Mouse (Mus musculus): ENCODE data around the gene Trim65.
"Not testable (repeated sequence)": the region's sequence is repeated elsewhere in the genome, so short reads cannot be mapped to it uniquely, and the experiment has no call there.

The Trim65 gene

DNA sequence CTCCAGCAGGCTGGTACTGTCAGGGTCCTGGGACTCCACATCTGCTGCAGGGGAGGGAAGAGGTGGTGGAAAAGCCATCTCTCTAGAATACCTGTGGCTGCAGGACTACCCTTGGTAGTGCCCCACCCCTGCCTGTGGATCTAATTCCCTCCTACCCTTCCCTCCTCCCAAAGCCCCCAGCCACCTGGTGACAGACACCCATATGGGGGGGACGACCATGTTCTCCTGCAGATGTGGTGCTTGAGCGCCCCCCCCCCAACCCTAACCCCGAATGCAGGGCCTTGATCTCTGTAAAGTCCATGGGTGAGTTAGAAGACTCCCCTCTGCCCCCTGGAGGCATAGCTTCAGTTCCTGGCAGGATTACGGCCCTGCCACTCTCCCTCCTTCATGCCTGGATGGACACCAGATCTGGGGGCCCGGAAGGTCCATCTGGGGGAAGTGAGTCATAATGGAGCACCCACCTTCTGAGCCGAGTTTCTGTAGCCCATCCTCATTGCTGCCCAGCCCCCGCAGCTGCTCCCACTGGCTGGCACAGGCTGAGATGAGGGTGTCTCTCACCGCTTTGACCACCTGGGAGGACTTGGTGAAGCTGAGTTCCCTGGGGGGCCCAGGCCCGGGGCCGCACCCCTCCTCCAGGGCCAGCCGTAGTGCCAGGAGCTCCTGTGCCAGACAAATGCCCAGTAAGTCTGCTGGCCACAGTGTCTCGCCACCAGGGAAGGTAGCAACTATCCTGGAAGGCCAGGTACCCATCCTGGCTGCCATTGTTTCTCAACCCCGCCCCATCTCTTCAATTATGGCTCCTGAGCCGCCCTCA, 23.8 kb downstream of the Trim65 start:
- peak; percentile 55 for DNase-seq

DNA sequence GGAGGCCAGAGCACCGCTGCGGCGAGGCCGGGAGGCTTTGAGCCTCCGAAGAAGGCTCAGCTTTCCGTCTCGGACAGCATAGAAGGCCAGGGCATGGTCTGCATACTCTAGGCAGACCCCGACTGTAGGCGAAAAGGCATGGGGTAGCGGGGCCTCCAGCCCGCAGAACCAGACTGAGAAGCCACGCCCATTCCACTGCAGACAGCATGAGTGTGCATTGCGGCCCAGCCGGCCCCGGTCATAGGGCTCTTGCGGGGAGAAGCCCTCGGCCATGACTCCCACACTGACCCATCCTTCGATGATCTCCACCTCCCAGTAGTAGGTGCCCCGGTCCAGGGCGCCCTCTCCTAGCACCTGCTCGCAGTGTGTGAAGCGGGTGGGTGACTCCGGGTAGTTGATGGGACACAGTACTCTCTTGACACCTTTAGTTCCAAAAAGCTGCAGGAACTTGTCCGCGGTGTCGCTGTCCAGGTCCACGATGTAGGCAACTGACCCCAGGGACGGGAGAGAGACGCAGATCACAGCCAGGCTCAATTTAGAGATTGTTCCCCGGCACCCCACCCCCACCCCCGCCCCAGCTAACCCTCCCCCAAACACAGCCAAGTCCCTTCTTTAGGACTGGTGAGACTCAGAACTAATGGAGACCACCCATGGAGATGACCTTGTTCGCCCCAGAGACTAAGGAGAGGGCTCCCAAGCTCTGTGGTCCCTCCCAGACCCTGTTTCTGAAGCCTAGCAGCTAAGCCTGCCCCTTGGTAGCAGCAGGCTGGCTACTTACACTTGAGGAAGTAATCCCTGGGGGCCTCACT, 24.6 kb downstream of the Trim65 start:
- no peak for DNase-seq

DNA sequence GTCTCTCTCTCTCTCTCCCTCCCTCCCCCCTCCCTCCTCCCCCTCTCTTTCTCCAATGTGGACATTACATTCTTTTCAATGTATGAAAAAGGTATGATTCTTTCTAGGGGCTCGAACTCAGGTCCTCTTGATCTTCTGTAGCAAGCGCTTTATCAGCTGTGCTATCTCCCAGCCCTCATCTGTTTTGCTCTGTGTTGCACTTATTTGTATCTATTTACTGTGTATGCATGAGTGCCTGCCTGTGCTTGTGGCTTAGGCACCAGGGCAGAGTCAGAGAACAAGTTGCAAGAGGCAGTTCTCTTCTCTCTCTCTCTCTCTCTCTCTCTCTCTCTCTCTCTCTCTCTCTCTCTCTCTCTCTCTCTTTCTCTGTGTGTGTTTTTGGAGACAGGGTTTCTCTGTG, 25.9 kb downstream of the Trim65 start:
- no peak for DNase-seq

DNA sequence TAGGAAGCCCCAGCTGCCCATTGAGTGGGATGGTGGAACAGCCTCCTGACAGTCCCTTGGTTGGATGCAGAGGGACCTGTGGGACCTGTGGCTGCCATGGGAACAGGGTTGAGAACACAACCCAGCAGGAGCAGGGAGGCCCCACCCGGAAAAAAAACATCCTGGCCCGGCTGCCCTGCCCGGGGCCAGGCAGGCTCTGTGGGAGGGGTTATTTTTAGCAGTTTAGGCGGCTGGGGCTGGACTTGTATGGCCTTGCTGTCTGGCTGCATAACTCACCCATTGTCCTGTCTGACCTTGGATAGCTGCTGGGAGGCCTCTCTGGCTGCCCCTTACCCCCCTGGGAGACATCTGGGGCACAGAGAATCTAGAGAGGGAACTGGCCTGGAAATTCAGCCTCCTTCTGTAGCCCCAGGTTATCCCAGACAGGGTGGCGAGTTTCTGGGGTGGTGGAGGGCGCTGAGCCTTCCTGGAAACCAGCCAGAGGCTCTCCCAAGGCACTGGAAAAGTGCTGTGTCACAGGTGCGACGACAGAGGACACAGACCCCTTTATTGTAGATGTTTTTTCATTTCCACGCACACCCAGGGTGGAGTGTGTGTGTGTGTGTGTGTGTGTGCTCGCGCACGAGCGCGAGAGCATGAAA, 26.8 kb downstream of the Trim65 start:
- DNase-seq, result peak; percentile 77

DNA sequence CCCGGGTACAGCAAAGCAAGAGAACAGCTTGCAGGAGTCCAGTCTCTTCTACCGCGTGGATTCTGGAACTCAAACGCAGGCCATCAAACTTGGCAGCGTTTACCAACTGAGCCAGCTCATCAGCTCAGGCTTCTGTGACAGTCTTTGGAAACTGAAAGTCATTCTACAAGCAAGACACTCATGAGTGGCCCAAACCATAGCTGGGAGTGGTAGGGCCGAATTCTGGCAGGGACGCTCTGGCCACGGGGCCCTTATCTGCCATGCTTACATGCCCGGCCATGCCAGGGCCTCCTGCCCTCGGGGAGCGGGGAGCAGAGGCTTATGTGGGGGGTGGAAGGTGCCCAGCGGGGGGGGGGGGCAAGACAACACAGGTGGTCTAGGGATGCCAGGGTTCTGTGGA, 27.4 kb downstream of the Trim65 start:
- DNase-seq, result peak; percentile 39

DNA sequence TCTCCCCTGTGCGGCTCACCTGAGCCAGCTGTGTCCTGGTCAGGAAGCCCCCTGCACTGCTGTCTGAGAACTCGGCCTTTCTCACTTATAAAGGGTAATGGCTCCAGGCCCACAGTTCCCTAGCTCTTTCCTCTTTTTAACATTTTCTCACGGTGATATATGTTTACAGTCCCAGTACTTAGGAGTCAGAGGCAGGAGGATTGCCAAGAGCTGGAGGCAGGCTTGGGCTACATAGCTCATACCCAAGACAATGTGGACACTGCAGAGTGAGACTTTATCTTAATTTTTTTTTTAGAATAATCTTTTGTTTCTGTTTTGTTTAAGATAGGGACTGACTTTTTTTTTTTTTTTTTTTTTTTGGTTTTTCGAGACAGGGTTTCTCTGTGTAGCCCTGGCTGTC, 28.5 kb downstream of the Trim65 start:
- no peak for DNase-seq

DNA sequence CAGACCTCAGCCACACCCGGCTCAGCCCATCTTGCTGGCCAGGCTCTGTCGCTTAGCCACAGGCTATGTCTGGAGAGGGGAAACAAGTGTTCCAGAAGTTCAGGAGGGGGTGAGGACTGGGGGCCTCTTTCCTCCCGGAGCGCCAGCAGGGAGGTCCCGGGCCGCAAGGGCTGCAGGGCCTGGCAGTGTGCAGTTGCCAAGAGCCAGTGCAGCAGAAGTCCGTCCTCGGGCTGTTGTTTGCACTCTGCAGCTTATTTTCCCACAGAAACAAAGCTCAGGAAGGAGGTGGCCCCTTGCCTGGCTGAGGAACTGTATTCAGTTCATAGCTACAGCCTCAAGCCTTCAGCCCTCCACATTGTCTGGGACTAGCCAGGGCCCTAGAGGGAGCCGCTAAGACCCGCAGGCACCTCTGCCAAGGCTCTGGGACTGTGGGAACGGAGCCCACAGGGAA, 29.0 kb downstream of the Trim65 start:
- peak; percentile 75 for DNase-seq

DNA sequence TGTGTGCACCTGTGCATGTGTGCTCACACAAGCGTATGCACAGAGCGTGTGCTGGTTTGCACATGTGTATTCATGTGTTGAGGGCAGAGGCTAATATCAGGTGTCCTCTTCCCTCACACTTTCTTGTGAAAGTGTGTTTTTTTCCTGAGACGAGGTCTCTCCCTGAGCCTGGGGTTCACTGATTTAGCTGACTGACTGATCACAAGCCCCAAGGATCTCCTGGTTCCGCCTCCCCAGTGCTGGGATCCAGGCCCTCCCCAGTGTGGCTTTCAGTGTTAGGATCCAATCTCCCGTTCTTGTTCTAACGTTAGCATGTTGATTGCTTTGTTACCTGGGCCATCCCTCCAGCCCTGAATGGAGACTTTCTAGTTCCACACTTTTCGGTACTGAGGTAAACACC, 30.1 kb downstream of the Trim65 start:
- DNase-seq, result peak; percentile 30

DNA sequence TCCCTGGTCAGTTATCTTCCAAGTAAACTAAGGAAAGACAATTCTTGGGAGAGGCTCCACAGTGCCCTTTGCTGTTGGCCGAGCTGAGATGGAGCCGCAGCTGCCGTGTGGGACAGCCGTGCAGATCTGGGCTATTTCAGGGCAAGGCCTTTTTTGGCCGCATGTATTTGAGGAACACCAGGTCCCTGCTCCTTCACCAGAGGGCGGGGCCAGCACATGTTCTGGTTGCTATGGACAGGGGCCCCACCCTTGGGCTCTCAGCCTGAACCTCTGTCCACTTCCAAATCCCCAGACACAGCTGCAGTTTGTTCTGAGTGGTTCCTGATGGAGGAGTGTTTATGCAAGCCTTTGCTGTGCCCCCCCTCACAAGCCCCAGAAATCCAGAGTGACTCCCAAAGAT, 30.5 kb downstream of the Trim65 start:
- DNase-seq, result peak; percentile 74

DNA sequence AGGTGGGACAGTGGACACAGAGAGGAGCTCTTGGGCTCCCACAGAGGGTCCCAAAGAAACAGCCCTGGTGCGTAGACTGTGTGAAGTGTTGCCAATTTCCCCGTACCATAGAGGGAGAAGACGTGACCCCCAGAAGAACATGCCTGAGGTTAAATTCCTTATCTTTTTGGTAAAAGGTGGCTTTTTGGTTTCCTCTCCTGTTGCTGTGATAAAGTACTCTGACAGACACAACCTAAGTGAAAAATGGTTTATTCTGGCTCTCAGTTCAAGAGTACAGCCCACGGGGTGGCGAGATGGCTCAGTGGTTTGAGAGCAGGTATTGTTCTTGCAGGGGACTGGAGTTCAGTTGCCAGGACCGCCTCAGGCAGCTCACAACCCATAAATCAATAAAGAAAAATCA, 31.5 kb downstream of the Trim65 start:
- no peak for DNase-seq

DNA sequence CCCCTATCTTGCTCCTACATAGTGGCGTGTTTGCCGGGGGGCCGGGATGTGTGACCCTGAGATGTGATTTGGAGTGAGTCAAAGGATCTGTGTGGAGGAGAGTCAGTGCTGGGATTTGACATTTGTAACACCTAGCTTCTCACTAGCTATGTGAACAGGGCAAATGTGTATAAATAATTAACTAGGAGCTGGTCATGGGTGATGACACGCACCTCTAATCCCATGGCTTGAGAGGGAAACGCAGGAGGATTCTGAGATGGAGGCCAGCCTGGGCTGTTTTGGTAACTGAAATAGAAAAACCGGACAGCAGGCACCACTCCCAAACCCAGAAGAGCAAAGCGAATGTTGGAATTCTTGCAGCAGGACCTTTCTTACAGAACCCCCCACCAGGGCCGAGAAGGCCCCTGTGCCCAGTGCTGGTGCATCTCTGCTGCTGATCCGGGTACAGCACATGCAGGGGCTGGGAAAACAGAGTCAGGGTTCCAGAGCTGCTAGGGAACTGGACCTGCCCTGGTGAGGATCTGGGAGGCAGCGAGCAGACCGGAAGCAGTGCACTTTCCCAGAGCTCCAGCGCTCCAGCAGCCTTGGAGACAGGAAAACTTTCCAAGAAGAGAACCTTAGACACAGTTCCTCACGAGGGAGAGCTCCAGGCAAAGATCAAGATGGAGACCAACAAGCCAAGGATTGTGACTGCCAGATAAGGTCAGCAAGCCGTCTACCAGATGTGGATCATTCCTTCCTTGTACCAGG, 32.0 kb downstream of the Trim65 start:
- DNase-seq, result peak; percentile 71

DNA sequence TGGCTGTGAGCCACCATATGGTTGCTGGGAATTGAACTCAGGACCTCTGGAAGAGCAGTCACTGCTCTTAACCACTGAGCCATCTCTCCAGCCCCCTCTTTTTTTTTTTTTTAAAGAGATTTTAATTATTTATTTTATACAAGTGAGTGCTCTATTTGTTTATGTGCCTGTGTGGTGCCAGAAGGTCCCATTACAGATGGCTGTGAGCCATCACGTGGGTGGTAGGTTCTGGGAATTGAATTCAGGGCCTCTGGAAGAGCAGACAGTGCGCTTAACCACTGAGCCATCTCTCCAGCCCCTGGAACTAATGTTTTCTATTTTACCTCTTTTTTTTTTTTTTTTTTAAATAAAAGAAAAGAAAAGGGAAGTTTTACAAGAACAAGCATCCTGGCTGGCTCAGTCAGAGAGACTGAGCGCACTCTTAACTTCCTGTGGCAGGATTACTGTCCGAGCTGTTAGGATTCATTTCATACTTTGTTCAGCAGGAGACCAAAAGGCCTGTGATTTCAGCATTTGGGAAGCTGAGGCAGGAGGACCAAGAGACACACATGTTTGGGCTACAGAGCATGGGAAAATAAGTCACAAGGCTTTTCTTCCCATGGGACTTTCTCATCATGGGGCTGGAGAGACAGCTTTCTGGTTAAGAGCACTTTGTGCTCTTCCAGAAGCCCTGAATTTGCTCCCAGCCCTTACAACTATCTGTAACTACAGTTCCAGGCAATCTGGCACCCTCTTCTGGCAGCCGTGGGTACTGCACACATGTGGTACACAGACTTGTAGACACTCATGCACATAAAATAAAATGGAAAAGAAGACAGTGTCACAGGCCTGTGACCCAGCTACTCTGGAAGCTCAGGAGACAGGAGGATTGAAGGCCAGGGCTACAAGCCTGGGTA, 34.5 kb downstream of the Trim65 start:
- DNase-seq, result peak; percentile 33

DNA sequence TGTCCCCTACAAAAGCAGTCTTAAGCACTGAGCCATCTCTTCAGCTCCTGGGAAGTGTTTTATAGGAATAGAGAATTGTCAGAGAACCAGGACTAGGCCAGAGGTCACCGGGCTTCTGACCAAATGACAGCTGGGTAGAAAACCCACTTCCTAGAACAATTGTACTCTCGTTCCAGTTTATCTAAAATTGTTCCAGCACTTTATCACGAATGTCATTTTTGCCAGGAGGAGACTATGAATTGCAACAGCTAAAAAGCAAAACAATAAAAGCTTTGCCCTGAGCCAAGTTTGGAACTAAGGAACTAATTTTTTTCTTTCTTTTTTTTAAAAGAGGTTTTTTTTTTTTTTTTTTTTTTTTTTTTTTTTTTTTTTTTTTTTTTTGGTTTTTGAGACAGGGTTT, 35.4 kb downstream of the Trim65 start:
- DNase-seq, result peak; percentile 69

DNA sequence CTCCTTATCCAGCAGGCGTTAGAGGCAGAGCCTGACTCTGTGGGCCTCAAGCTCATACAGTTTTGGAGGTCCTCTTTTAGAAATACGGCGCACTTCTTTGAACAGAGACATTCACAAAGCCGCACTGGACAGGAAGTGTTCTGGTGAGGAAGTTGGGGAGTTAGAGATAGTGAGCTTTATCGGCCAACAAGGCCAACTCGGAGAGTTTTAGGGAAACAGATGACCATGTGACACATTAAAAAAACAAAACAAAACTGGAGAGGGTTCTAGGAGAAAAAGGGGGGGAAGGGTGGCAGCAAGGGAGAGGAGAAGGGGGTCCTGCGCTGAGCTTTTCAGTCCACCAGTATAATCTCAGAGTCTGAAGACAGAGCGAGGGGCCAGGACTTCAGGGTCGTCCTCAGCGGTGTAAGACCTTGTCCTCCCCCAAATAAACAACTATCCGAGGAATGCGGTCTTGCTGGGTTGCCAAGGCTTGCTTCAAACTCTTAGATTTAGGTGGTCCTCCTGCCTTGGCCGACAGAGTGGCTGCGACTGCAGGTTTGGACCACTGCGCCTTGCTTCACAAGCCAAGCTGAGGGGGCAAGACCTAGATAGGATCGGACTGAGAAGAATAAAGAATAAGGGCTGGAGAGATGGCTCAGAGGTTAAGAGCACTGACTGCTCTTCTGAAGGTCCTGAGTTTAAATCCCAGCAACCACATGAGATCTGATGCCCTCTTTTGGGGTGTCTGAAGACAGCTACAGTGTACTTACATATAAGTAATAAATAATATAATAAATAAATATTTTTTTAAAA, 37.0 kb downstream of the Trim65 start:
- DNase-seq, result peak; percentile 25

DNA sequence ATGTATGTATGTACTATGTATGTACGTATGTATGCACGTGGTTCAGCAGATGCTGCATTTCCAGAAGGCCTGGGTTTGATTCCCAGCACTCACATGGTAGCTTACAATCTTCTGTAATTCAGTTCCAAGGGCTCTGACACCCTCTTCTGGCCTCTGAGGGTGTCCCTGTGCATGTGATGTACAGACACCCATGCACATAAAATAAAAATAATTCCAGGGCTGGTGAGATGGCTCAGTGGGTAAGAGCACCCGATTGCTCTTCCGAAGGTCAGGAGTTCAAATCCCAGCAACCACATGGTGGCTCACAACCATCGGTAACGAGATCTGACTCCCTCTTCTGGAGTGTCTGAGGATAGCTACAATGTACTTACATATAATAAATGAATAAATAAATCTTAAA, 38.0 kb downstream of the Trim65 start:
- not testable (repeated sequence) for DNase-seq

DNA sequence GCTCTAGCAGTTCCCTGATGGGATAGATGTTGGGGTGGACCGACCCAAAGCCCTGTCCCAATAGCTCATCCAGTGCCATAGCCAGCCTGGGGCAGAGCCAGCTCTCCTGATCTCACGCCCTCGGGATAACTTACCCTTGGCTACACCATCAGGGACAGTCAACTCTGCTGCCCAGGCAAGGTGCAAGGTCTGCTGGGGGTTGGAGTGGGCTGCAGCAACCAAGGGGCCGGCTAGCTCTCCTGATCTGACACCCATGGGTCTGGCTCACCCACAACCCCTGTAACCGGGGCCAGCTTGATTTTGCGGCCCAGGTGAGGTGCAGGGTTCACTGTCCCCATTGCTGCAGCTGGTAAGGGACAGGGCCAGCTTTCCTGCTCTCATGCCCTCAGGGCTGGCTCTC, 39.3 kb downstream of the Trim65 start:
- no peak for DNase-seq

DNA sequence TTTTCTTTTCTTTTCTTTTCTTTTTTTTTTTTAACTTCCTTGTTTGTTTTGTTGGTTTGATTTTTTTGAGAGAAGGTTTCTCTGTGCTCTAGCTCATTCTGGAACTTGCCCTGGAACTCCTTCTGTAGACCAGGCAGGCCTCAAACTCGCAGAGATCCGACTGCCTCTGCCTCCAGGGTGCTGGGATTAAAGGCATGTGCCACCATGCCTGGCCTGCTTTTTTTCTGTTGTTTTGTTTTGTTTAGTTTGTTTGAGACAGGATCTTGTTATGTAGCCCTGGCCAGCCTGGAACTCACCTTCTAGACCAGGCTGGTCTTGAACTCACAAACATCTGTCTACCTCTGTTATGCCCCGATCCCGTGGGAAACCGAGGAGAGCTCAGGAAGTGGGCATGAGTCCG, 41.4 kb downstream of the Trim65 start:
- no peak for DNase-seq

DNA sequence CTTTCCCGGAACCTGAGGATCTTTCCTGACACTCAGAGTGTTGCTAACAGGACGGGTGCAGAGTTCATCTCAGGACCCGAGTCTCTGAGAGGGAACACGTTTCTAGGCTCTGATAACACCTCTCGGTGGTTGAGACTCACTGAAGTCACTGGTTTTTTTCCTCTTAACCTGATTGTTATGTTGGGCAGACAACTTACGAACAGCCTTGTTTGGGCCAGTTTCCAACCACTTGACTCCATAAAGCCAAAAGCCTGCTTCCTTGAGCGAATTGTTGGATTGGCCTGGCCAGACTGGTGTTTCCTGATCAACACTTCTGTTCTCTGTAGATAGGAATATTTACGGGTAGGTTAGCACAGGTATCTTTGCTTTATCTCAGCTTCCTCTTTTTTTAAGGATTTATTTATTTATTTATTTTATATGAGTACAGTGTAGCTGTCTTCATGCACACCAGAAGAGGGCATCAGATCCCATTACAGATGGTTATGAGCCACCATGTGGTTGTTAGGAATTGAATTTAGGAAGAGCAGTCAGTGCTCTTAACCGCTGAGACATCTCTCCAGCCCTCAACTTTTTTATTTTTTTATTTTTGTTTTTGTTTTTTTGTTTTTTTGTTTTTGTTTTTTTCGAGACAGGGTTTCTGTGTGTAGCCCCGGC, 42.1 kb downstream of the Trim65 start:
- peak; percentile 41 for DNase-seq

DNA sequence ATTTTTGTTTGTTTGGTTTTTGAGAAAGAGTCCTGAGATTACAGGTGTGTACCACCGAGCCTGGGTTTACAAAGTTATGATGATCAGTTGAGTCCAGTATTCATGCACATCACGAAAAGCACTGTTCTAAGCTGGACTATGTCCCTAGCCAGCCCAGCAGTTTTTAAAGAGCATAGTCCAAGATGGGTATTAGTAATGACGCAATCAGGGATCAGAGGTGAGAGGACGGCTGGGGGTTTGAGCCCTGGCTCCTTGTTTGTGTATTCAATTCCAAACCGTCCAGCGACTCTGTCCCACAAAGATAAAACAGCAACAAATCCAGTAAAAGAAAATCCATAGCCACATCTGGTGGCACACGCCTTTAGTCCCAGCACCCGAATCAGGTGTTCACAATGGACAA, 42.7 kb downstream of the Trim65 start:
- peak; percentile 48 for DNase-seq
